Mouse (Mus musculus) ovary, postnatal 10 days (tissue): ENCODE results near the gene Slc48a1.

Experiments
- DNase-seq: peaks from one replicate; pipeline ENCODE4 v3.0.0; 2022; ENCODE audit warnings: low spot score

The Slc48a1 gene

DNA sequence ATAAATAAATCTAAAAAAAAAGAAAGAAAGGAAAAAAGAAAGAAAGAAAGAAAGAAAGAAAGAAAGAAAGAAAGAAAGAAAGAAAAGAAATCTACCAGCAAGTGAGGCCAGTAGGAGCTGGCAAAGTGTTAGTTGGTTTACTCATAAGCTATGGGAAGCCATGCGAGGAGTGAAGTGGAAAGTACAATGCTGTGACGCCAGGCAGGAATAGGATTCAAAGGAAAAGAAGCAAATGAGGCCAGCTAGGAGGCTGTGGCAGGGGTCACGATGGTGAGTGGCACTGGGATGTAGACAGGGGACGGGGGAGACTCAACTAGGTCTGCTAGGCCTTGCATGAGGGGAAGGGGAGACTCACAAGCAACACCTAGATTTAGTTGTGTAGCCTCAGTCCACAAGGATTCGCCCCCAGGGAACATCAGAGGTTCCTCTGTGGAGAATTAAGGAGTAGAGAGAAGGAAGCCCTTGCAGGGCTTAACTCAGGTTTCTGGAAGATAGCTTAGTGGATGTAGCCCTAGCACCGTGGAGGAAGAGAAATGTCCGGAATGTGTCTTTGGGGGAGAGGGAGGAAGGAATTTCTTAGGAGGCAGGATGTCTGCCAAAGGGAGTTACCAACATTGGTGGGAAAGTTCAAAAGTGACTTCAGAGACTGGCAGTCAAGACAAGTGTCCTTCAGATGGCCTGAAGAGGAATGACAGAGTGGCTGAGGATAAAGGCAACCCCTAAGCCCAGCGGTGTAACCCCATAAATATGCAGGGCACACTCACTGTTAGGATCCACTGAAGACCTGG, at the start of gene Slc48a1:
TSS of gene Slc48a1 (plus strand) at position 210 of the 788 bp plus-strand sequence.
- DNase-seq = no peak

DNA sequence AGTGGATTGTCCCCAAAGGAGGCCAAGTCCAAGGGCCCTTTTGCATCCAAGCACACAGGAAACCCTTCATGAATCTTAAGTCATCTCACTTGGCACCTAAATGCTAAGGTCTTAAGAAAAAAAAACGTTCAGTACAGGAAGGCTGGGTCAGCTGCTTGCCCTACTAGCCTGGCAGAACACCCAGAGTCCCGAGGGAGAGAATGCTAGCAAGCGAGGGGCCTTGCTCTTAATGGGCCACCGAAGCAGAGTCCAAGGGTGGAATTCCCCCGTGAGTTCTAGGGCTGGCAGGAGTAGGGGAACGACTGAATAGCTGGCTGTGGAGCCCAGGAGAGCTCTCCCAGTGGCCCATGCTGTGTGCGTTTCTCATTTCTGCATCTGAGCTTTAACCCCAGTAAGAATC, 49.5 kb upstream of the Slc48a1 start:
- no peak for DNase-seq

DNA sequence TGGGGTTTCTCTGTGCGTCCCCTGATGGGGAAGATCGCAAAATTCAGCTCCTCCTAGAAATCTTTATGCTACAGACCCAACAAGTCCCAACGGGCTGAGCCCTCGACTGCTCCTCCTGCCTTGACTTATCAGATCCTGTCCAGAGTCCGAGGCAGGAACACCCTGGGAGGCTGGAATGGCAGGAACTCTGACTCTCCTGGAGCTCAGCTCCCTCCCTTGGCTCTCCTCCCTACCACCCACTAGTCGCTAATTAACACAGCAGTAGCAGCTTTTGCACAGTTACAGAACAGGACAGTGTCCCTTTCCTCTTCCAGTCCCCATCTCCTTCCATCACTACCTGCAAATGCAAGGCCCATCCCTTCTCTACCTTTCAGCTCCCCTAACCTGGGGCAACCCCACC, 48.0 kb upstream of the Slc48a1 start:
- no peak for DNase-seq

DNA sequence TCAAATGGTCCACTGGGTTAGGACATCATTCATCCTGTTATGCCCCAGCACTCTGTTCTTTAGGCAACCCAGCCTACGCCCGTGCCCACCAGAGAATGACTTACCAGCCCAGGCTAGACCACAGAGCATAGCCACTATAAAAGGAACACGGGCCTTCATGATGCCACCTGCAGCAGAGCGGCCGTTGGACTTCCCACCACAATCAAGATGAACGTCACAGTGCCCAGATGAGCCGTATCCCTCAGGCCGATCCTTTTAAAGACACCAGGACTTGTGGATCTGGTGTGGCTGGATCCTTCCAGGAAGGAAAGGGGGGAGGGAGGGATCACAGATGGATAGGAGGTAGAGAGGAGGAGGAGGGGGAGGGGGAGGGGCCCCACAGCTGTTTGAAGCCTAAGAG, 47.2 kb upstream of the Slc48a1 start, which contains the start of gene Endou:
TSS of gene Endou (minus strand) at position 229 of the 400 bp plus-strand sequence.
- DNase-seq = no peak

DNA sequence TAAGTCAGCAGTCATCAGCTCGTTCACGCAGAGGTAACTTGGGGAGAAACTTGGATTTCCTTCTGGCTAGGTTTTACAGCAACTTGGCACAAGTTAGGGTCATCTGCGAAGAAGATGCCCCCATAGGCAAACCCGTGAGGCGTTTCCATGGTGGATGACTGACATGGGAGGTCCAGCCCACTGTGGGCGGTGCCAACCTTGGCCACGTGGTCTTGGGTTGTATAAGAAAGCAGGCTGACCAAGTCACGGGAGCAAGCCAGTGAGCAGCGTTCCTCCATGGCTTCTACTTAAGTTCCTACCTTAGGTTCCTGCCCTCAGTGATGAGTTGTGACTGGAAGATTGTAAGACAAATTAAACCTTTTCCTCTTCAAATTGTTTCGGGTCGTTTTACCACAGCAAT, 46.3 kb upstream of the Slc48a1 start:
- DNase-seq = no peak

DNA sequence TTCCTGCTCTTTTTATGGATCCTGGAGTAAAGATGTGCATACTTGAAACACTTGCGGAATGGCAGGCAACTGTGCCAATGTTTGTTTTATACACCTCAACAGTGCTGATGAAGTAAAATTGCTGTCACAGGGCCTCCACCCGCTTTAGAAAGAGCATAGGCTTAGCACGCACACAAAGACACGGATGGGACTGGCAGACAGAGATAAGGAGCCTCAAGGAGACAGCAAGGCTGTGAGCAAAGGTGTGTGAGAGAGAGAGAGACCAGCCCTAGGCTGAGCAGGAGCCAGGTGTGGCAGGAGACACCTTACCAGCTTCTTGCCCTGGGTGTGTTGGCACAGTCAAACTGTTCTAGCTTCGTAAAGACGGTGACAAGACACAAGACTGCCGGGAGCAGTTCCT, 39.4 kb upstream of the Slc48a1 start:
- no peak for DNase-seq

DNA sequence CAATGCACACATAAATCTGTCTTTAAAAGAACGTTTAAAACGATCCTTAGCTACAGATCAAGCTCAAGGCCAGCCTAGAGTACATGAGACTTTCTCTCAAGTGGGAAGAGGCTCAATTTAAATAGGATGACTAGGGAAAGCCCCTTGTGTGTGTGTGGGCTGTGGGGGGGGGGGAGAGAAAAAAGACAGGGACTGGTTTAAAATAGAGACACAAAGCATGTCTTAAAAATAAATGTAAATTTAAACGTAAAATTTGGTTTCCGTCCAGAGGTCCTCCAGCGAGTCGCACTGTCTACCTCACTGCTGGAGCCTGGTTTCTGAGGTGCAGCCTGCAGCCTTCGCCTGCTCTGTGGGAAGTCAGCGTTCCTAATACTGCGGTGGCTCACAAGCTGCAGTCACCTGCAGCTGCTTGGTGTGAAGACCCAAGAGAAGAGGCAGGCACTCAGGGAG, 38.0 kb upstream of the Slc48a1 start:
- no peak for DNase-seq

DNA sequence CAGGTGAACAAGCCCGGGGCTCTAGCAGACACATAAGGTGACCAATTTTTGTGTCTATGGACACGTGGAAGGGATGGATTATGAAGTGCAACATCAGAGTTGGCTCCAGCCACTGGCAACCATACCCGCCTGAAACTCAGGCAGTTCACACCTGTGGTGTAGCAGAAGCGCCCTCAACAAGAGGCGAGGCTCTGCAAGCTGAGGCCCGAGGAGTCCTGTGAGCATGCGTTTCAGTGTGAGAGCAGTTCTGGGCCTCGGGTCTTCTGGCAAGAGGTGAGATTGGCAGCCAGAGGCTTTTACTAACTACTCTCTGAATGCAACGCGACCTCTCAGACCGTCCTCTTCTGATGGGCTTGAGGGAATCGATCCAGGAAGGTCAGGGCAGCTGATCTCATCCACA, 36.7 kb upstream of the Slc48a1 start:
- DNase-seq = no peak

DNA sequence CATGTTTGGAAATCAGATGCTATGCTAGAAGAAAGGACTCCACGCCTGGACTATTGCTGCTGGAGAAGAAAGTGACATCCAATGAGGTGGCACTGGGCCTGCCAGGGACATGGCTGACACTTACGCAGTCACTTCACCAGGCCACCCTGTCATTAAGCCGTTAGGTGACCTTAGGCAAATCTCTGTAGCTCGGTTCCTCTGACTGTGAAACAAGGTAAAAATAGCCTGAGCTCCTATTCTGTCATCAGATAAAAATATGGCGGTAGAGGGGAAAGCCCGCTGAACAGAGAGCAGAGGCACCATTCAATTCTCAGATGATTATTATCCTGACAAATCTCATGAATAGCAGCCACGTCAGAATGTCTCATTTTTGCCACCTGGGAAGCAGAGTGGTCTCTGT, 36.2 kb upstream of the Slc48a1 start:
- no peak for DNase-seq

DNA sequence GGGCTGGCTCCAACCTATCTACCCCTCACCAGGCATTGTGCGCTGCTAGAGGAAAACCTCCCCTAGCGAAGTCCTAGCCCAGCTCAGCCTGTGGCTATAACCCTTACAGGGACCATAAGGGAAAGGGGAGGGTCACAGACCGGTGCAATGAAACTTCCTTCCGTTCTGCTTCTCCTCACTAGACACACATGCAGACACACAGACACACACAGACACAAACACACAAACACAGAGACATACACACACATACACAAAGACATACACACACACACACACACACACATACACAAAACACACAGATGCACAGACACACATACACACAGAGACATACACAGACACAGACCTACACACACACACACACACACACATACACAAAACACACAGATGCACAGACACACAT, 35.7 kb upstream of the Slc48a1 start:
- no peak for DNase-seq

DNA sequence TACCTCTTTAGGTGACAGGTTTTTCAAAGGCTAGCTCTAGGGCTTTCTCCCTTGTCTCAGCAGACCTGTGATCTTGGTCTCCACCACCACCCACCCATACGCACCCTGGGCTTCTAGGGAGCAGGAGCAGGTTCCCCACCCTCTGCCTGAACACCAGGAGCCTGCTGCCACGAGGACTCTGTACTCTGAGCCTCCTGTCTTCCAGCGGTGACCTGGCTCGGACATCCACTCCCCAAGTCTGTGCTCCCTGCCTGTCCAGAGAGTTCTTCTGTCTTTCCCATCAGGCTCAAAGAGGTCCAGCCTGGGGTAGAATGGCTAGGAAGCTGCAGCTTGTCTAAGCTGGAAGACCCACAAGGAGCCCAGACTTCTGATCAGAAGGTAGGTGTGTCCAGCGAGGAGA, 35.1 kb upstream of the Slc48a1 start:
- no peak for DNase-seq

DNA sequence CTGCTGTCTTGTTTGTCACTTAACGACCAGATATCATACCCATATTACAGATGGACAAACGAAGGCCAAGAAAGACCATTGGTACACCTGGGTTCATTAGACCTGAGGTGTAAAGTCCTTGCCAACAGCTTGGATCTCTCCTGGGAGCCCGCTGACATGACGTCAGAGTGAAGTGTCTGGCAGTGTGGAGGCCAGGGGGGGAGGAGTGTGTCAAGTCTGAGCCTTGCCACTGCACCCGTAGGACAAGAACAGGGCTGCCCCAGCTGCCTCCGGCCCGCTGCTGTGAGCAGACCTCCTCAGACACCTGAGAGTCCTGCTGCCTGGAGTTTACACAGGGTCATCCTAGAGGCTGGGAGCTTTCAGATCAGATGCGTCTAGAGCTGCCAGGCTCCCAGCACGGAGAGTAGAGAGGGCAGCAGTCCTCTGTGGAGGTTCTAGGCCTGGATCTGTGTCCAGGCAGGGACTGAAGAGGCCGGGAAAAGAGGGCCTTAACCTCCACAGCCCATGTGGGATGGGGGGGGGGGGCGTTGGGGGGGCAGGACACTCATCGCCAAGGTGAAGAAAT, 34.3 kb upstream of the Slc48a1 start:
- DNase-seq = no peak

DNA sequence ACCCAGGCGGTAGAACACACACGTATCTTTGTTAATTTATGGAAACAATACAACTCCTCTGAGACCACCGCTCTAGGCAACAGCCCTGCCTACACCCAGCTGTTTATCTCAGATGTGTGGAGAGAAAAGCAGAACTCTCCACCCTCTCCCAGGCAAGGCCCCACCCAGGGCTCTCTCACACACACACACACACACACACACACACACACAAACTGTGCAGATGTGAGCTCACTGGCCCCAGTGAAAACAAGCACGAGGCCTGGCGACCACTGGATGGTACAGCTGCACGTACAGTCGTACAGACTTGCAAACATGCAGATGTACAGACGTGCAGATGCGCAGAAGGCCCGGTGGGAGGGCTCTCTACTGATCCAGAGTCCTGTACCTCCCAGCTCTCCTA, 33.4 kb upstream of the Slc48a1 start:
- no peak for DNase-seq

DNA sequence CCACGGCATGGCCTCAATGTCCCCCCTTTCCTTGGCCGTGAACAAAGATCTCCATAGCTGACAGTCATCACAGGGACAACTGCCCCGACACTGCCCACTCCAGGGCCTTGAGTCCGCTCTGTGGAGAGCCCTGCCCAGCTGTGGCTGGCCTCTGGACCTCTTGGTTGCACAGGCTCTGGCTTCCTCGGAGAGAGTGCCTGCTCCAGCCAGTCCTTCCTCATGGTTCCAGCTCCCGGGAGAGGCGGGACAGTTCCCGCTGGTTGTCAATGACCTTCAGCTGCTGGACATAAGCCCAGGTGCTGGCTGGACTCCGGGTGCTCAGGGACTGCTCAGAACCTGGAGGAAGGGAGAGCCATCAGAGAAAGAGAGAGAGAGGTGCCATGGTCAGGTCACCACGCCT, 33.0 kb upstream of the Slc48a1 start:
- no peak for DNase-seq

DNA sequence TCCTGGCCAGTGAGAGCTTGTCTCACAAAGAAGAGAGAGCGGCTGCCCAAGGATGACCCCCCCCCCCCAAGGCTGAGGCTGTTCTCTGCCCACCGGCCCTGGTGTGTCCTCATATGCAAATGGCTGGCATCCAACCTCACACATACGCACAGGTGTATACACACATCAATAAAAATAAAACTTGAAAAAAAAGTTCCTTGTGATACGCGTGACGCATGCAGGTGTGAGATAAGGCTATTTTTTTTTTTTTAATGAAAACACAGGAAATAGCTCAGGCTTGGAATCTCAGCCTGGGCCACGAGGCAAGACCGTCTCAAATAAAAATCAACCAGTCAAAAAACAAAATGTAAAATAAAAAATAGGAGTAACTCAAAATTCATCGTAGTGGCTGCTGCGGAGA, 32.0 kb upstream of the Slc48a1 start:
- DNase-seq = no peak

DNA sequence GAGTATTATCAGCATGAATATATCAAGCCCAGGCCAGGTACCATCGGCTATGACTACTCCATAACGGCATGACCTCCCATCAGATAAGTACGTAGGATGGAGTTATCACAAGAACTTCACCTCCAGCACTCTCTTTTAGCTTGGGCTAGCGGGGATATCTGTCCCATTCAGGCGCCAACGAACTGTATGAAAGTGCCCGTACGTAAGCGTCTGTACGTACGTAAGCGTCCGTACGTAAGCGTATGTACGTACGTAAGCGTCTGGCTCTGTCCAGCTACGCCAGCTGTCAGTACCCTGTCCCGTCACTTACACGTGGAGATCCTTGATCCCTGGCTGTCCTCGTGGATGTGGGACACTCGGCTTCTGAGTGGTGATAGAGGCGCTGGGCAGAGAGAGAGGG, 31.6 kb upstream of the Slc48a1 start:
- DNase-seq = no peak

DNA sequence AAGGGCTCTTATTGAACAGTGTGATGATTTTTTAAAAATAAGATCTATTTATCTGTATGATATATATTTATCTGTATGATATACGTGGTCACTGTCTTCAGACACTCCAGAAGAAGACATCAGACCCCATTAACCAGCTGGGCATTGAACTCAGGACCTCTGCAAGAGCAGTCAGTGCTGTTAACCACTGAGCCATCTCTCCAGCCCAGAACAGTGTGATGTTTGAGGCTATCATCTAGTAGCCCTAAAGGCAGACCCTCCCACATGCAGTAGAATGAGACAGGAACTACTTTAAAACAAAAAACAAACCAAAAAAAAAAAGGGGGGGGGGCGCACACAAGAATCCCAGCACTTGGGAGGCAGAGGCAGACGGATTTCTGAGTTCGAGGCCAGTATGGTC, 30.8 kb upstream of the Slc48a1 start:
- DNase-seq = no peak

DNA sequence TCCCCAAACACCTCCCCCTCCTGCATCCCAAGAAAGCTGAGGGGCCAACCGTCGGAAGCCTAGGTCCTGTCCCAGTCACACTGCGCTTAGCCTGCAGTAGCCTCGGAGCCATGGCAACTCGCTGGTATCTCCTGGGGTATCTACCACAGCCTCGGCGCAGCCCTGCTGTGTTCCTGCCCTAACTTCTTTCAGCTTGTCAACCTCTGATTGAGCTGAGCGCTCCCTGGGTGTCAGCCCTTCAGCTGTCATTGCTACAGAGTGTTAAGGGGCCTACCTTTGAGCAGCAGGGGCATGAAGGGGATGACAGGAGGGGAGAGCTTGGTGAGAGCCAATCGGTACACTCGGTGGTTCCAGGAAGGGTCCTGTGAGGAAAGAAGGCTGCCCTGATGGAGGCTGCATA, 30.0 kb upstream of the Slc48a1 start:
- no peak for DNase-seq

DNA sequence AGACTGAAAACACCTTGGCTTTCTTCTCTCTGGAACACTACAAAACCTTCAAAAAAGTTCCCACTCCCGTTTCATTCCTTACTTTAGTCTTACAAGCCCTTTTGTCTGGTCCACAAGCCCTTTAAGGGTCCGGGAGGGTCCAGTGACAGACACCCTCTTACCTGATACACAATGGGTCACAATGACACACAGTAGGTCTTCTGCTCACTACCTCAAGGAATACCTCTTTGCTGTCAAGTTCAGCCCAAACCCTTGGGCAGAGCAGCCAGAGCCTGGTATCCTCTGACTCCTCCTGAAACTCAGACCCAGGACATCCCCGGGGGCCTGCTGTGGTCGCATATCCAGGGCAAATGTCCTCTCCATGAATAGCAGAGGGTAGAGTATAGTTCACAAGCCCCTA, 29.4 kb upstream of the Slc48a1 start:
- DNase-seq = no peak

DNA sequence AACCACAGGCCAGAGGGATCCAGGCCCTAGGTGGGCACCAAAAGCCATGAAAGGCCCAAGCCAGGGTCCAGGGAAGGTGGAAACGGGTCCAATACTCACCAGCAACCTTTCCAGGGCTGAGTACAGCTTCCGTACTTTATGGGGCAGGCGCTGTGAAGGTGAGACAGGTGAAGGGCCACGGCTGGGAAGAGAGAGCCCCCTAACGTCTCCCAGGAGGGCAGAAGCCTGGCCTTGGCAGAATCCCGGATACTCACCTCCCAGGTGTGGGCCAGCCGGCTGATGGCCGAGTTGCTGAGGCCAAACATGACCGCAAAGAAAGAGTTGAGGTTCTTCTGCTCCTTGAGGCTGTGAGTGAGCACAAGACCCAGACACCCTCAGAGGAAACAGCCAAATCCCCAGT, 28.9 kb upstream of the Slc48a1 start:
- no peak for DNase-seq

DNA sequence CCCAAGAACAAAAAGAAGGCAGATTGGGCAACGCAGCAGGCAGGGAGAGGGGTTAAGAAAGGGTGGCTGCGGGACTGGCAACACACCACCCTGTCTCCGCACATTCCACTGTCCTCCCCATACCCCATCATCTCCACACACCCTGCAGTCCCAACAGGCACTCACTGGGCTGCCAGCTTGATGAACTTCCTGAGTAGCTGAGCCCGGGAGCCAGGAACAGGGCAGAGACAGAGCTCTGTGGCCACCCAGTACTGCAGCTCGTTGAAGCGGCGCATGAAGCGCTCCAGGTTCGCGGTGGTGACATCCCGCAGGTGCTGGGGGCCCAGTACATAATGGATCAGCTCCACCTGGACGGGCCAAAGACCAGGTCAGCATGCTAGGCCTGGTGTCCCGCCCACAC, 28.5 kb upstream of the Slc48a1 start:
- DNase-seq = no peak

DNA sequence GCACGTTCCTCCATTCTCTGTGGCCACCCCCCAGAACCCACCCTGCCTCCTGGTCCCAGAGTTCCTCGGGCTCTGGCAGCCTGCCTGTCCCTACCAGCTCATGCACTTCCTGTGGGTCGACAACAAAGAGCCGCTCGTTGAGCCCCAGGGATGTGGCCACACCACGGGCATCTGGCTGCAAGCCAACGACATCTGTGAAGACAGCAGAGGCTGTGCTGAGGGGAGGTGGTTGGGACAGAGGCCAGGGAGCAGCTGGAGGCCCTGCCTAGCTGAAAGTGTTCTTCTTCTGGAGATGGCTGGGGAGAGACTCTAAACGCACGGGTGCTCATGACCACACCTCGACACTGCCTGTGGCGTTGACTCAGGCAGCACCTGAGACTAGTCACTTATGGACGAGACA, 27.6 kb upstream of the Slc48a1 start:
- DNase-seq = no peak

DNA sequence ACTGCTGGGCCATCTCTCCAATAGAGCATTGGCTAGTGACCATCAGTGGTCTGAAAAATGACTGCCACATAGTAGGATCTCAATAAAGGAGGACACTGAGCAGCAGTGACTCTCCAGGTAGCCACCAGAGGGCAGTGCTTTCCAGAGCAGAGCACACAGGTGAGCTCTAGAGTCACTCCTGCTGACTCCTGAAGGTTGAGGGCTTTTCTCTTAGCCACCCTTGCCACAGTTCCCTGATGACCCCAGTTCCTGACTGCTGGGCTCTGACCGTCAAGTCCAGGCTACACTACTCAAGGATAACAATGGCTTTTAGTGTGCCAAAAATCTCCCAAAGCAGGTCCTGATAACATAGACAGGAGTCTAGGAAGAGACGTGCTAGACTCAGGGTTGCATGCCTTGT, 26.6 kb upstream of the Slc48a1 start:
- DNase-seq = no peak

DNA sequence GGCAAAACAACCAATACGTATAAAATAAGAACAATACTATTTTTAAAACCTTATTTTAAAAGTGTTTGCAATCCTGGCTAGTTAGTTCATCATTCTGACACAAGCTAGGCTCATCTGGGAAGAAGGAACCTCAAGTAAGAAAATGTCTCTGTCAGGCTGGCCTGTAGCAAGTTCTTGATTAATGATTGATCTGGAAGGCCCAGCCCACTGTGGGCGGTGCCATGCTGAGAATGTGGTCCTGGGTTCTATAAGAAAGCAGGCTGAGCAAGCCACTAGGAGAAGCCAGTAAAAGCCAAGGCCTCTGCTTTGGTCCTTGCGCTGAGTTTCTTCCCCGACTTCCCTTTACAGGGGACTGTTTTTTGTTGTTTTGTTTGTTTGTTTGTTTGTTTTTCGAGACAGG, 25.8 kb upstream of the Slc48a1 start:
- no peak for DNase-seq
